Mouse (Mus musculus): ENCODE data around the gene Rps16.

Rps16 gene

DNA sequence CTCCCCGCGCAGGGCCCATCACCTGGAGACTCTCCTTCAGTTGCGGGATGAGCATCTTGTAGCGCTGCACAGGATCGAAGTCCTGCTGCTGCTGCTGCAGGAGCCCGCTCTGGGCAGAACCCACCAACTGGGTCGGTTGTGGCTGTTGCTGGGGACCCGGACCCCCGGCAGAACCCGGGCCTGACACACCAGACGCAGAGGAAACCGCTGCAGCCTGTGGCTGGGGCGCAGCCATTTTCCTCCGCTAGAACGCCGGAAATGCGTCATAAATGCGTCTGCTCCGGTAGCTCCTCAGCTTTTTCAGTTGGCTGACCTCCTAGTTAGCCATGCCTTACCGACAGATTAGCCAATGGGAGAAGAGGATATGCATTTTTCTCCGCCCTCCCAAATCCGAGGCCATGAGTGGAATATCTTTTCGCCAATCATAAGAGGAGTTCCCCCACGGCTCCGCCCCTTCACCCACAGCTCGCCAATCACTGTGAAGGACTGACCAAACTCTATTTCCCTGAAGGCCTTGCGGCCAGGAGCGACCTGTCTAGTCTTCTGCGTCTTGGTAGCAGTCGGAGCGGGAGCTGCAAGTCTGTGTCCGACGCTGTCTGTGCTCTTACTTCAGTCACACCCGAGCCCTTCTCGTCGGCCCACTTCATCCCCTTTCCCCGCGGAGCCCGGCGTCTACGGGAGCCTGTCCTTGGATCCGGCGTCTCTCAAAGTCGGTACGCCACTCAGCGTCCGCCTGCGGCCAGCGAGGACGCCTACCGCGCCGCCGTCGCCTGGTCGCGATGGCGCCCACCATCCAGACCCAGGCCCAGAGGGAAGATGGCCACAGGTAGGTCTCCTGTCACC is 42.2 kb downstream of the Rps16 start, which contains the start of the genes Med29 and Paf1:
Med29 (minus strand) TSS at position 280 of the 843 bp plus-strand sequence.
Paf1 (plus strand) TSS at position 523 of the 843 bp plus-strand sequence.
- peak; percentile 99 for DNase-seq

DNA sequence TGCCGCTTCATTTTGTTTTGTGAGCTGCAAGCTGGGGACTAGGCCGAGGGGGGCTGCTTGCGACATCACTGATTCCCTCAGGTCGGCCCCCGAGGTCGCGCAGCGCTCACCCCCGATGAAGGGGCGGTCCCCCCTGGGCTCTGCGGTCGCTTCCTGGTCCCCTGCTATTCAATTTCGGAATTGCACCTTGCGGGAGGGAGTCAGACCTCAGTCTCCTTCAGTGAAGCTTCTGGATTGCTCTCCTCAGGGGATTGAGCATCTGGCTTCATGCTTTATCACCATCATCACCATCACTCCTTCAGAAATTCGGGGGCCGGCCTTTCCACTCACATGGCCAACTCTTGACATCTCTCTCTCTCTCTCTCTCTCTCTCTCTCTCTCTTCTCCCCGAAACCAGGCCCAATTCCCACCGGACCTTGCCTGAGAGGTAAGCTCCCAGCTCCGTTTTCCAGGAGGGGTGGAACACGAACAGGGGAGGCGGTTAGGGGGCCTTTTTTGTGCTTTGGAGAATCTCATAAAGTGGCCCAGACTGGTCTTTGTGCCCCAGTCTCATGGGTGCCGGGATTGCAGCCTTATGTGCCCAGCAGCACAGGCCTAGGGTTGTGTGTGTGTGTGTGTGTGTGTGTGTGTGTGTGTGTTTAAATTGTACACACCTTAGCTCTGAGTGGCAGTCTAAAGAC is 43.0 kb downstream of the Rps16 start:
- peak; percentile 41 for DNase-seq

GRCm38 (mm10) chr7:28395425-28395824 is 45.0 kb downstream of the Rps16 start:
- DNase-seq: no peak

GRCm38 (mm10) chr7:28398000-28398399 is 47.5 kb downstream of the Rps16 start:
- DNase-seq: no peak

GRCm38 (mm10) chr7:28398696-28399340 is 48.4 kb downstream of the Rps16 start:
- DNase-seq: no peak

DNA sequence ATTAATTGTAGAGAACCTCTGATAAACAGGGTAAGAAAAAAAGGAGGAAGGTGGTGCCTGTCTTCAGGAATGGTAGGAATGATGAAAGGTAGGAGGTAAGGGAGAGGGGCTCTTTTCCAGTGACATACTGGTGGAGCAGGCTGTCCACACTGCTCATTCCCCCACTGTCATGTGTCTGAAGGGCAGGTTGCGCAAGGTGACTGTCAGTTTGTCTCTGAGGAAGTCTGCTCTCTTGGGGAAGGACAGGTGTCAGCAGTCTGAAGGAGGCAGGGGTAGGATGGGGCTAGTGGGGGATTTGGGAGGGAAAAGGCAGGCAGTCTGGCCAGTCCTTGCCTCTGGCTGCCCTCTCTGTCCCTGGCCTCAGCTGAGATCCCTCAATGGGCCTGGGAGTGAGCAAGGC is 50.6 kb downstream of the Rps16 start:
- no peak for DNase-seq

DNA sequence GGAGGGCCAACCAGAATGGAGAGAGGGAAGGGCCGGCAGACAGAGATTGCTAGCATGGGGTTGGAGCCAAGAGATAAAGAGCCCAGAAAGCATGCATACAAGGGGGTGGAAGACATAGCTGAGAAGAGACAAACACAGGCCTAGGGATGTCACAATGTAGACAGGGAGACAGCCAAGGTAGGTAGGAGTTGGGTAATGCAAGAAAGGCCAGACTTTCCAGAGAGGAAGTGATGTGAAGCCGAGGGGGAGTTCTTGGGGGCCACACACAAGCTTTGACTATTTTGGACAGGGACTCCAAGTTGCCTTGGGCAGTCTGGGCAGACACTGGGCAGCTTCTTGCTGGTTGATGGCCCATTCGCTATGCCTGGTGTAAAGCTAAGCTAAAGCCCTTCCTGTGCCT is 51.5 kb downstream of the Rps16 start:
- DNase-seq: no peak
